Mouse (Mus musculus) lung, postnatal 0 days (tissue): ENCODE data around the gene Fam131b.

Experiments used
- CTCF ChIP-seq: IDR thresholded peaks from 2 replicates; pipeline ENCODE4 v1.5.1; 2016; ENCODE audit warnings: antibody characterized with exemption, mild to moderate bottlenecking
- EP300 ChIP-seq: IDR thresholded peaks from 2 replicates; pipeline ENCODE4 v1.6.1; 2016; ENCODE audit warnings: antibody characterized with exemption, mild to moderate bottlenecking, control low read depth

GRCm38 (mm10) chr6:42357901-42358300, 33.5 kb upstream of the Fam131b start:
- no peak for TF ChIP-seq CTCF
- no peak for TF ChIP-seq EP300
